Mouse (Mus musculus): ENCODE measurements around the gene Tra2a. TPM values are rescaled to one million over a fixed set of nuclear protein-coding genes. Genes with fewer than 3 reads are reported as not detected.

Gene Tra2a
- polyA plus RNA-seq, 1 experiment from 2014 or later: 60.1 TPM

GRCm38 (mm10) chr6:49209881-49210854 is 53.7 kb downstream of the Tra2a start:
- Histone ChIP-seq H3K27ac (ENCODE audit: low read depth, low read length) (peak overlapping the region; percentile 76; the same call in 1 of the 2 replicates), H3K27me3 (ENCODE audit: control insufficient read depth, insufficient read depth, low read length) (no peaks in the 10 kb centered on the region), H3K4me2 (replicated peaks; ENCODE audit: low read depth, low read length) (peak overlapping the region; percentile 34), H3K9ac (ENCODE audit: low read depth, low read length) (peak overlapping the region; percentile 44), H3K4me1 (ENCODE audit: control insufficient read depth, insufficient read depth, low read length) (peaks cover 40% of the 10 kb centered on the region), H3K36me3 (ENCODE audit: control insufficient read depth, insufficient read depth, low read length) (peaks cover 22% of the 10 kb centered on the region; the same call in 1 of the 2 replicates), H3K9me3 (ENCODE audit: control insufficient read depth, low read length) (no peaks in the 10 kb centered on the region), H3K4me3 (ENCODE audit: low read length) (peak overlapping the region; percentile 24)
- 12% methylated on average over 14 of the region's 14 CpGs for WGBS
- ATAC-seq (ENCODE audit: low FRiP score, low TSS enrichment): peak; percentile 50; the same call in 1 of the 2 replicates

GRCm38 (mm10) chr6:49208935-49209334 is 54.9 kb downstream of the Tra2a start:
- Histone ChIP-seq H3K27me3 (ENCODE audit: control insufficient read depth, insufficient read depth, low read length) (no peaks in the 10 kb centered on the region), H3K36me3 (ENCODE audit: control insufficient read depth, insufficient read depth, low read length) (peaks cover 31% of the 10 kb centered on the region; the same call in 1 of the 2 replicates), H3K4me1 (ENCODE audit: control insufficient read depth, insufficient read depth, low read length) (peaks cover 40% of the 10 kb centered on the region), H3K9ac (ENCODE audit: low read depth, low read length) (no peak overlapping the region), H3K27ac (ENCODE audit: low read depth, low read length) (no peak overlapping the region), H3K4me2 (replicated peaks; ENCODE audit: low read depth, low read length) (peak overlapping the region; percentile 10; the same call in 1 of the 2 replicates), H3K4me3 (ENCODE audit: low read length) (no peak overlapping the region), H3K9me3 (ENCODE audit: control insufficient read depth, low read length) (no peaks in the 10 kb centered on the region)
- no peak for ATAC-seq (ENCODE audit: low FRiP score, low TSS enrichment)
- WGBS: 92% methylated on average over 5 of the region's 5 CpGs

GRCm38 (mm10) chr6:49208297-49208930 is 55.4 kb downstream of the Tra2a start:
- peaks cover 35% of the 10 kb centered on the region; the same call in 1 of the 2 replicates for H3K36me3 ChIP-seq (ENCODE audit: control insufficient read depth, insufficient read depth, low read length)
- peaks cover 40% of the 10 kb centered on the region for H3K4me1 ChIP-seq (ENCODE audit: control insufficient read depth, insufficient read depth, low read length)
- no peak overlapping the region for H3K27ac ChIP-seq (ENCODE audit: low read depth, low read length)
- no peak for ATAC-seq (ENCODE audit: low FRiP score, low TSS enrichment)
- WGBS: 65% methylated on average over 8 of the region's 8 CpGs
- no peaks in the 10 kb centered on the region for H3K27me3 ChIP-seq (ENCODE audit: control insufficient read depth, insufficient read depth, low read length)
- H3K9ac ChIP-seq (ENCODE audit: low read depth, low read length): no peak overlapping the region
- no peaks in the 10 kb centered on the region for H3K9me3 ChIP-seq (ENCODE audit: control insufficient read depth, low read length)
- no peak overlapping the region for H3K4me3 ChIP-seq (ENCODE audit: low read length)
- H3K4me2 ChIP-seq (replicated peaks; ENCODE audit: low read depth, low read length): peak overlapping the region; percentile 10; the same call in 1 of the 2 replicates

GRCm38 (mm10) chr6:49206416-49206815 is 57.4 kb downstream of the Tra2a start:
- H3K4me1 ChIP-seq (ENCODE audit: control insufficient read depth, insufficient read depth, low read length): peaks cover 22% of the 10 kb centered on the region
- H3K36me3 ChIP-seq (ENCODE audit: control insufficient read depth, insufficient read depth, low read length): peaks cover 35% of the 10 kb centered on the region; the same call in 1 of the 2 replicates
- H3K4me3 ChIP-seq (ENCODE audit: low read length): no peak overlapping the region
- no peaks in the 10 kb centered on the region for H3K27me3 ChIP-seq (ENCODE audit: control insufficient read depth, insufficient read depth, low read length)
- no peaks in the 10 kb centered on the region for H3K9me3 ChIP-seq (ENCODE audit: control insufficient read depth, low read length)
- H3K27ac ChIP-seq (ENCODE audit: low read depth, low read length): no peak overlapping the region
- ATAC-seq (ENCODE audit: low FRiP score, low TSS enrichment): no peak
- WGBS: 82% methylated on average over 1 of the region's 1 CpGs
- H3K9ac ChIP-seq (ENCODE audit: low read depth, low read length): no peak overlapping the region
- no peak overlapping the region for H3K4me2 ChIP-seq (replicated peaks; ENCODE audit: low read depth, low read length)

GRCm38 (mm10) chr6:49195188-49195587 is 68.6 kb downstream of the Tra2a start:
- Histone ChIP-seq H3K9me3 (ENCODE audit: control insufficient read depth, low read length) (no peaks in the 10 kb centered on the region; the same call in 1 of the 2 replicates), H3K9ac (ENCODE audit: low read depth, low read length) (no peak overlapping the region), H3K36me3 (ENCODE audit: control insufficient read depth, insufficient read depth, low read length) (peaks cover 4% of the 10 kb centered on the region; the same call in 1 of the 2 replicates), H3K4me3 (ENCODE audit: low read length) (no peak overlapping the region), H3K4me2 (replicated peaks; ENCODE audit: low read depth, low read length) (no peak overlapping the region), H3K27ac (ENCODE audit: low read depth, low read length) (no peak overlapping the region), H3K4me1 (ENCODE audit: control insufficient read depth, insufficient read depth, low read length) (no peaks in the 10 kb centered on the region), H3K27me3 (ENCODE audit: control insufficient read depth, insufficient read depth, low read length) (no peaks in the 10 kb centered on the region)
- ATAC-seq (ENCODE audit: low FRiP score, low TSS enrichment): no peak
- 82% methylated on average over 10 of the region's 10 CpGs for WGBS

GRCm38 (mm10) chr6:49194536-49194935 is 69.3 kb downstream of the Tra2a start:
- H3K4me3 ChIP-seq (ENCODE audit: low read length): no peak overlapping the region
- H3K9me3 ChIP-seq (ENCODE audit: control insufficient read depth, low read length): no peaks in the 10 kb centered on the region; the same call in 1 of the 2 replicates
- H3K27ac ChIP-seq (ENCODE audit: low read depth, low read length): no peak overlapping the region
- ATAC-seq (ENCODE audit: low FRiP score, low TSS enrichment): no peak
- H3K27me3 ChIP-seq (ENCODE audit: control insufficient read depth, insufficient read depth, low read length): no peaks in the 10 kb centered on the region
- 95% methylated on average over 4 of the region's 4 CpGs for WGBS
- peaks cover 4% of the 10 kb centered on the region; the same call in 1 of the 2 replicates for H3K36me3 ChIP-seq (ENCODE audit: control insufficient read depth, insufficient read depth, low read length)
- no peaks in the 10 kb centered on the region for H3K4me1 ChIP-seq (ENCODE audit: control insufficient read depth, insufficient read depth, low read length)
- no peak overlapping the region for H3K4me2 ChIP-seq (replicated peaks; ENCODE audit: low read depth, low read length)
- H3K9ac ChIP-seq (ENCODE audit: low read depth, low read length): no peak overlapping the region

Other genes with a start within 250 kb of the Tra2a start
- 0.17 and 0.28 TPM in 2 replicates for gene Gpnmb, start 227.5 kb downstream of the Tra2a start, polyA plus RNA-seq (2014; fragmentation: Nextera tagmentation; extraction: Ambion mirVana)
- 75.1 and 84.5 TPM in 2 replicates for gene Malsu1, start 190.2 kb downstream of the Tra2a start, polyA plus RNA-seq (2014; fragmentation: Nextera tagmentation; extraction: Ambion mirVana)
- 56.0 and 73.4 TPM in 2 replicates for gene Igf2bp3, start 49.1 kb downstream of the Tra2a start, polyA plus RNA-seq (2014; fragmentation: Nextera tagmentation; extraction: Ambion mirVana)
- 8.4 and 11.9 TPM in 2 replicates for gene Ccdc126, start 55.2 kb upstream of the Tra2a start, polyA plus RNA-seq (2014; fragmentation: Nextera tagmentation; extraction: Ambion mirVana)
- 7.0 and 7.5 TPM in 2 replicates for gene Fam221a, start 103.7 kb upstream of the Tra2a start, polyA plus RNA-seq (2014; fragmentation: Nextera tagmentation; extraction: Ambion mirVana)
- not detected in 2 replicates for gene Stk31, start 131.6 kb upstream of the Tra2a start, polyA plus RNA-seq (2014; fragmentation: Nextera tagmentation; extraction: Ambion mirVana)

Measured in kidney, embryonic 14.5 days (tissue).